Mouse (Mus musculus): ENCODE measurements at regions not wholly inside any gene's neighbourhood (a gene's known extent, or its start where the extent isn't known, plus 50 kb on each side); places are given as distances from the start of the nearest gene placed in this dataset.

DNA sequence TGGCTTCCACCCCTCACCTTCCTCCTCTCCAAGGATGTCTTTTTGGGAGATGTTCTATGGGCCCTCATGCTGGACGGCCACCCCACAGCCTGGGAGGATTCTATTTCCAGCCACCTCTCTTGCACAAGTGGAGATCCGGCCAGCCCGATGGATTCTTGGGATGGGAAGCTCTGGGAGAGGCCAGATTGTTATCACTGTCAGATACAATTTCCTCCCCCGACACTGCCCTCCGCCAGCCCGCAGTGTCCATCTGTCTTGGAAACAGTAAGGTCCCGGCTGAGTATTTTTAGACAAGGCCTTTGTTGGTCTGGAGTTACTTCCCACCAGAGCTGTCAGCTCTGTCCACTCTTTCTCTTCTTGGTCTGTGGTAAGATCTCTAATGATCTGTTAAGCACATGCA lies 406.8 kb downstream of the Tns1 start:
- no peak for DNase-seq (ENCODE audit: low spot score)

DNA sequence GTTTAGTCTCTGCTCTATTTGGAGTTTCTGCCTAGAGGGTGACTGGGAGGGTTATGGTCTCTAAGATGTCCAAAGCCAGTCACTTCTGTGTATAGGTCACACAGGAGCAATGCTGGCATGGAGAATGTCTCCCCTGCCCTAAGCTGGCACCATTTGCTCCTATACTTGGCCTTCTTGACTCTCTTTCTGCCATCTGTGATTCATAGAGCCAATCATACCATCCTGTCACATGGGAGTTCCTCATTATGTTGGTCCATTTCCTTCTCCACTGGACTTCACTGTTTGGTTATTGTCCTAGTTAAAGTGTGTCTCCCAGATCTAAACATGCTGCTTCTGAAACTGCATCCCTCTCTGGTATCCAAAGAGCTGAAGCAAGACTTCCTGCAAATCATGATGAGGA lies 407.3 kb downstream of the Tns1 start:
- ATAC-seq (ENCODE audit: extremely low read depth, insufficient number of reproducible peaks, low FRiP score, poor library complexity, severe bottlenecking) (no peak), DNase-seq (ENCODE audit: low spot score) (no peak)
- H3K4me1 ChIP-seq (ENCODE audit: insufficient read depth, low read depth, low read length): no peaks in the 10 kb centered on the region
- H3K4me3 ChIP-seq (ENCODE audit: low read depth, low read length): no peak overlapping the region
- H3K36me3 ChIP-seq (replicated peaks): no peaks in the 10 kb centered on the region
- no peaks in the 10 kb centered on the region for H3K9me3 ChIP-seq (replicated peaks)
- TF ChIP-seq TAL1 (conservative IDR thresholded peaks at IDR 0.05; ENCODE audit: low read depth, low read length) (no peak), GATA2 (IDR thresholded peaks at IDR 0.05; ENCODE audit: borderline replicate concordance, low read depth, low read length) (no peak), POLR2AphosphoS5 (IDR thresholded peaks at IDR 0.05; ENCODE audit: insufficient replicate concordance, low read depth, low read length) (no peak), GATA1 (IDR thresholded peaks at IDR 0.05; ENCODE audit: borderline replicate concordance, low read length) (no peak), CTCF (IDR thresholded peaks at IDR 0.05; ENCODE audit: low read depth, low read length) (no peak)
- no peaks in the 10 kb centered on the region for H3K27me3 ChIP-seq (ENCODE audit: insufficient read depth, low read length)

More for the DNA sequence above, 406.8 kb downstream of the Tns1 start:
- Histone ChIP-seq H3K4me1 (ENCODE audit: insufficient read depth, low read depth, low read length) (no peaks in the 10 kb centered on the region), H3K27me3 (ENCODE audit: insufficient read depth, low read length) (no peaks in the 10 kb centered on the region), H3K9me3 (replicated peaks) (no peaks in the 10 kb centered on the region), H3K36me3 (replicated peaks) (no peaks in the 10 kb centered on the region), H3K4me3 (ENCODE audit: low read depth, low read length) (no peak overlapping the region)
- TF ChIP-seq GATA1 (IDR thresholded peaks at IDR 0.05; ENCODE audit: borderline replicate concordance, low read length) (no peak), GATA2 (IDR thresholded peaks at IDR 0.05; ENCODE audit: borderline replicate concordance, low read depth, low read length) (no peak), CTCF (IDR thresholded peaks at IDR 0.05; ENCODE audit: low read depth, low read length) (no peak), TAL1 (conservative IDR thresholded peaks at IDR 0.05; ENCODE audit: low read depth, low read length) (no peak), POLR2AphosphoS5 (IDR thresholded peaks at IDR 0.05; ENCODE audit: insufficient replicate concordance, low read depth, low read length) (no peak)
- no peak for ATAC-seq (ENCODE audit: extremely low read depth, insufficient number of reproducible peaks, low FRiP score, poor library complexity, severe bottlenecking)

DNA sequence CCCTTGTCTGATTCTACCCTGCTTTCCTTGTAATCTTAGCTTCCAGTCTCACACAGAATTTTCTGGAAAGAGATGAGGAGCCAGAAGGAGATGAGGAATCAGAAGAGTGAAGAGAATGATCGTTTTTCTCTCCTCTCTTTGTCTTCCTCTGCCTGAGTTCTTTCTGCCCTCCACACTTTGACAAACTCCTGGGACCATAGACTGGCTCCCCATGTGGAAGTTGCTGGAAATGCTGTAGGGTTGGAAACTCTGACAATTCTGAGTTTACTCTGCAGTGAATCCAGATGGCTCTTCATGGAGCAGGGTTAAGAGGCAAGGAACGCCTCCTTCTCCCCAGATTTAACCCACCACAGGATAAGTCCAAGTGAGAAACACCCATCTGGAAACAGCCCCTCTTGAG lies 408.7 kb downstream of the Tns1 start:
- Histone ChIP-seq H3K27me3 (ENCODE audit: insufficient read depth, low read length) (no peaks in the 10 kb centered on the region), H3K9me3 (replicated peaks) (no peaks in the 10 kb centered on the region), H3K4me3 (ENCODE audit: low read depth, low read length) (no peak overlapping the region), H3K4me1 (ENCODE audit: insufficient read depth, low read depth, low read length) (no peaks in the 10 kb centered on the region), H3K36me3 (replicated peaks) (no peaks in the 10 kb centered on the region)
- DNase-seq (ENCODE audit: low spot score) (no peak), ATAC-seq (ENCODE audit: extremely low read depth, insufficient number of reproducible peaks, low FRiP score, poor library complexity, severe bottlenecking) (no peak)
- no peak for TF ChIP-seq CTCF (IDR thresholded peaks at IDR 0.05; ENCODE audit: low read depth, low read length)
- no peak for TF ChIP-seq GATA1 (IDR thresholded peaks at IDR 0.05; ENCODE audit: borderline replicate concordance, low read length)
- TF ChIP-seq TAL1 (conservative IDR thresholded peaks at IDR 0.05; ENCODE audit: low read depth, low read length): no peak
- TF ChIP-seq POLR2AphosphoS5 (IDR thresholded peaks at IDR 0.05; ENCODE audit: insufficient replicate concordance, low read depth, low read length): no peak
- no peak for TF ChIP-seq GATA2 (IDR thresholded peaks at IDR 0.05; ENCODE audit: borderline replicate concordance, low read depth, low read length)

DNA sequence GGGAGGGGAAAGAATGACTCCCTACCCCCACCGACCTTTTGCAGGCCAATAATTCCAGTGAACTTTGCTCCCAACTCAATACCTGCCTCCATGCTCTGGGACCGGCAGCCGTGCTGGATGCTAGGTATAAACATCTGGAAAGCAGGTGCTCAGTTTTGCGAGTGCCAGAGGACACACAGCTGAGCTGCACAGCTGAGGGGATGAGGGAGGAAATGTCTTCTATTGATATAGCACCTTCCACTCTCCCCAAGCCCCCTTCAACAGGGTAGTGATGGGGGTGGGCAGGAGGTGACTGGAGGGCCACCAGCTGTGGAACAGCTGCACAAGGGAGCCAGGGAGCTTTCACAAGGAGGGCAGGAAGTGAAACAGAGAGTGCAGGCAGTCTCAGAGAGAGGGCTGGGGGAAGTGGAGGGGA lies 421.8 kb downstream of the Tns1 start:
- no peaks in the 10 kb centered on the region for H3K9me3 ChIP-seq (replicated peaks)
- no peaks in the 10 kb centered on the region for H3K36me3 ChIP-seq (replicated peaks)
- no peaks in the 10 kb centered on the region; the same call in 1 of the 2 replicates for H3K27me3 ChIP-seq (ENCODE audit: insufficient read depth, low read length)
- no peak overlapping the region for H3K4me3 ChIP-seq (ENCODE audit: low read depth, low read length)
- no peaks in the 10 kb centered on the region for H3K4me1 ChIP-seq (ENCODE audit: insufficient read depth, low read depth, low read length)
- no peak for TF ChIP-seq TAL1 (conservative IDR thresholded peaks at IDR 0.05; ENCODE audit: low read depth, low read length)
- no peak for TF ChIP-seq CTCF (IDR thresholded peaks at IDR 0.05; ENCODE audit: low read depth, low read length)
- TF ChIP-seq POLR2AphosphoS5 (IDR thresholded peaks at IDR 0.05; ENCODE audit: insufficient replicate concordance, low read depth, low read length): no peak
- TF ChIP-seq GATA2 (IDR thresholded peaks at IDR 0.05; ENCODE audit: borderline replicate concordance, low read depth, low read length): no peak
- TF ChIP-seq GATA1 (IDR thresholded peaks at IDR 0.05; ENCODE audit: borderline replicate concordance, low read length): no peak
- ATAC-seq (ENCODE audit: extremely low read depth, insufficient number of reproducible peaks, low FRiP score, poor library complexity, severe bottlenecking) (no peak), DNase-seq (ENCODE audit: low spot score) (no peak)

DNA sequence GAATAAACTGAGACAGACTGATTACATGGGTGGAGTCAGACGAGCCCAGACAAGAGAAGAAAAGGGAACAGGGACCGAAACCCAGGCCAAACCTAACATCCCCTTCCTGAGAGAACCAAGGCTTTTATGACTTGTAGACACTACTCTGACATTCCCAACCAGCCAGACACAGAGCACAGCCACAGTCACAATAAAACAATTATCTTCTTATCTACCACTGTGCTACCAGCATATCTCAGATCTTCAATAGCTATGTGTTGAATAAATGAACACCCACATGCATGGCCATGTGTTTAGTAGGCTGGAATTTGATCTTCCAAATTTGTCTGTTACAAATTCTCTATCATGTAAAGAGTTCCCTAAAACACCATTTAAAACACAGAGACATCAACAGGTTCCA lies 430.7 kb downstream of the Tns1 start:
- H3K4me3 ChIP-seq (ENCODE audit: low read depth, low read length): no peak overlapping the region
- TF ChIP-seq POLR2AphosphoS5 (IDR thresholded peaks at IDR 0.05; ENCODE audit: insufficient replicate concordance, low read depth, low read length) (no peak), GATA2 (IDR thresholded peaks at IDR 0.05; ENCODE audit: borderline replicate concordance, low read depth, low read length) (no peak), CTCF (IDR thresholded peaks at IDR 0.05; ENCODE audit: low read depth, low read length) (no peak), TAL1 (conservative IDR thresholded peaks at IDR 0.05; ENCODE audit: low read depth, low read length) (no peak), GATA1 (IDR thresholded peaks at IDR 0.05; ENCODE audit: borderline replicate concordance, low read length) (no peak)
- no peaks in the 10 kb centered on the region for H3K4me1 ChIP-seq (ENCODE audit: insufficient read depth, low read depth, low read length)
- no peaks in the 10 kb centered on the region for H3K36me3 ChIP-seq (replicated peaks)
- H3K27me3 ChIP-seq (ENCODE audit: insufficient read depth, low read length): no peaks in the 10 kb centered on the region; the same call in 1 of the 2 replicates
- DNase-seq (ENCODE audit: low spot score): no peak
- no peaks in the 10 kb centered on the region for H3K9me3 ChIP-seq (replicated peaks)
- no peak for ATAC-seq (ENCODE audit: extremely low read depth, insufficient number of reproducible peaks, low FRiP score, poor library complexity, severe bottlenecking)

DNA sequence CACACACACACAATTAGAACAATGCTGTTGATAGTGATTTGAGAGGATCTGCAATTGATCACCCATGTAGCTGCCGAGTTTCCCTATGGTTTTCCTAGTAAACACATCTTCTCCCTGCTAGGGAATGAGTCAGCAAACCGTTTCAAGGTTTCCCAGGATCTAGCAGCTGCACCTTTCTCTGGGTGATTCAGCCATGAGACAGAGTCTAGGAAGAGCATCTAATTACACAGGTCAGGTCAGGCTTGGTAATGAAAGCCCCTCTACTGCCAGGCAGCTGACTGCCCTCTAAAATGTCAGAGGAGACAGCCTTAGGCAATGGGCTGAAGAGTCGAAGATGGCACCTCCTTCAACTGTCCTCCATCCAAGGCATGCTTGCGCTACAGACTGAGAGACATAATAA lies 438.5 kb downstream of the Tns1 start:
- no peak overlapping the region for H3K4me3 ChIP-seq (ENCODE audit: low read depth, low read length)
- no peak for TF ChIP-seq TAL1 (conservative IDR thresholded peaks at IDR 0.05; ENCODE audit: low read depth, low read length)
- no peak for TF ChIP-seq CTCF (IDR thresholded peaks at IDR 0.05; ENCODE audit: low read depth, low read length)
- no peak for TF ChIP-seq POLR2AphosphoS5 (IDR thresholded peaks at IDR 0.05; ENCODE audit: insufficient replicate concordance, low read depth, low read length)
- no peak for TF ChIP-seq GATA1 (IDR thresholded peaks at IDR 0.05; ENCODE audit: borderline replicate concordance, low read length)
- TF ChIP-seq GATA2 (IDR thresholded peaks at IDR 0.05; ENCODE audit: borderline replicate concordance, low read depth, low read length): no peak
- H3K9me3 ChIP-seq (replicated peaks): no peaks in the 10 kb centered on the region
- H3K36me3 ChIP-seq (replicated peaks): no peaks in the 10 kb centered on the region
- ATAC-seq (ENCODE audit: extremely low read depth, insufficient number of reproducible peaks, low FRiP score, poor library complexity, severe bottlenecking) (no peak), DNase-seq (ENCODE audit: low spot score) (no peak)
- no peaks in the 10 kb centered on the region for H3K4me1 ChIP-seq (ENCODE audit: insufficient read depth, low read depth, low read length)
- no peaks in the 10 kb centered on the region for H3K27me3 ChIP-seq (ENCODE audit: insufficient read depth, low read length)
